Mouse (Mus musculus): ENCODE data around the gene Med13l.

DNA sequence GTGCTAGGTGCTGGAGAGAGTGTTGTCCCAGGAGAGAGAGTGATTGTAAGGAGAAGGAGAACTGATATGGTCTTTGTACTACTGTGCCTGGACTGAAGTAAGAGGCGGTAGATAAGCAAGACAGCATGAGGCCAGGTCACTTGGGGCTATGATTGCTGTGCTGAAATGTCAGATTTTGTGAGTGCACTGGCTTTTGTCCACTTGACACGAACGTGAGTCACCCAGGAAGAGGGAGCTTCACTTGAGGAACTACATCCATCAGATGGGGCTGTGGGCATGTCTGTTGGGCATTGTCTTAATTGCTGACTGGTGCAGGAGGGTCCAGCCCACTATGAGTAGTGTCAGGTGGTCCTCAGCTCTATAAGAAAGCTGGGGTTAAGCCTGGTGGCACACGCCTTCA lies 61.4 kb downstream of the Med13l start:
- no peak for TF ChIP-seq POLR2A (IDR thresholded peaks at IDR 0.05; ENCODE audit: borderline replicate concordance, extremely low read depth, low read depth, low read length)
- no peak for TF ChIP-seq CTCF (IDR thresholded peaks at IDR 0.05; ENCODE audit: insufficient read depth, low read length)
